Mouse (Mus musculus): ENCODE measurements at regions not wholly inside any gene's neighbourhood (a gene's known extent, or its start where the extent isn't known, plus 50 kb on each side); places are given as distances from the start of the nearest gene placed in this dataset.
"Not testable (repeated sequence)": the region's sequence is repeated elsewhere in the genome, so short reads cannot be mapped to it uniquely, and the experiment has no call there.

- Histone ChIP-seq H3K9ac (ENCODE audit: low read length) (no peak overlapping the region), H3K9me3 (replicated peaks; ENCODE audit: control insufficient read depth, low read length) (no peaks in the 10 kb centered on the region), H3K4me3 (ENCODE audit: low read length) (no peak overlapping the region), H3K36me3 (ENCODE audit: control insufficient read depth, insufficient read depth) (no peaks in the 10 kb centered on the region), H3K4me2 (ENCODE audit: low read depth, low read length) (no peak overlapping the region), H3K4me1 (ENCODE audit: control insufficient read depth, insufficient read depth, low read length) (no peaks in the 10 kb centered on the region), H3K27me3 (ENCODE audit: control insufficient read depth, insufficient read depth, low read length) (no peaks in the 10 kb centered on the region), H3K27ac (ENCODE audit: low read length) (no peak overlapping the region)
- ATAC-seq (replicated peaks; ENCODE audit: extremely low read depth, insufficient read depth, low FRiP score), result no peak
- 71% methylated on average over 1 of the region's 1 CpGs for WGBS
These were observed 316.9 kb downstream of the Tox3 start for GRCm38 (mm10) chr8:90031220-90031619.

- not testable (repeated sequence) for H3K9ac ChIP-seq (ENCODE audit: low read length); ATAC-seq (replicated peaks; ENCODE audit: extremely low read depth, insufficient read depth, low FRiP score); H3K9me3 ChIP-seq (replicated peaks; ENCODE audit: control insufficient read depth, low read length); H3K36me3 ChIP-seq (ENCODE audit: control insufficient read depth, insufficient read depth); H3K4me2 ChIP-seq (ENCODE audit: low read depth, low read length); H3K4me3 ChIP-seq (ENCODE audit: low read length); H3K4me1 ChIP-seq (ENCODE audit: control insufficient read depth, insufficient read depth, low read length); H3K27ac ChIP-seq (ENCODE audit: low read length); H3K27me3 ChIP-seq (ENCODE audit: control insufficient read depth, insufficient read depth, low read length)
- 27% methylated on average over 1 of the region's 1 CpGs for WGBS
These were observed 330.2 kb downstream of the Tox3 start for GRCm38 (mm10) chr8:90017958-90018357.

- Histone ChIP-seq H3K9me3 (replicated peaks; ENCODE audit: control insufficient read depth, low read length) (no peaks in the 10 kb centered on the region), H3K36me3 (ENCODE audit: control insufficient read depth, insufficient read depth) (no peaks in the 10 kb centered on the region), H3K27ac (ENCODE audit: low read length) (peak overlapping the region; percentile 87), H3K4me2 (ENCODE audit: low read depth, low read length) (no peak overlapping the region), H3K9ac (ENCODE audit: low read length) (no peak overlapping the region), H3K27me3 (ENCODE audit: control insufficient read depth, insufficient read depth, low read length) (no peaks in the 10 kb centered on the region), H3K4me3 (ENCODE audit: low read length) (no peak overlapping the region), H3K4me1 (ENCODE audit: control insufficient read depth, insufficient read depth, low read length) (peaks cover 19% of the 10 kb centered on the region)
- peak; percentile 96 for ATAC-seq (replicated peaks; ENCODE audit: extremely low read depth, insufficient read depth, low FRiP score)
- WGBS, result 16% methylated on average over 2 of the region's 2 CpGs
These were observed 334.4 kb downstream of the Tox3 start for GRCm38 (mm10) chr8:90013755-90014154.

- 62% methylated on average over 6 of the region's 6 CpGs for WGBS
- ATAC-seq (replicated peaks; ENCODE audit: extremely low read depth, insufficient read depth, low FRiP score), result no peak
- Histone ChIP-seq H3K4me1 (ENCODE audit: control insufficient read depth, insufficient read depth, low read length) (peaks cover 15% of the 10 kb centered on the region), H3K4me3 (ENCODE audit: low read length) (no peak overlapping the region), H3K9me3 (replicated peaks; ENCODE audit: control insufficient read depth, low read length) (peaks cover 2% of the 10 kb centered on the region; the same call in 1 of the 2 replicates), H3K27ac (ENCODE audit: low read length) (peak overlapping the region; percentile 80), H3K27me3 (ENCODE audit: control insufficient read depth, insufficient read depth, low read length) (no peaks in the 10 kb centered on the region), H3K4me2 (ENCODE audit: low read depth, low read length) (no peak overlapping the region), H3K9ac (ENCODE audit: low read length) (no peak overlapping the region), H3K36me3 (ENCODE audit: control insufficient read depth, insufficient read depth) (no peaks in the 10 kb centered on the region)
These were observed 336.3 kb downstream of the Tox3 start for GRCm38 (mm10) chr8:90011682-90012409.

- Histone ChIP-seq H3K36me3 (ENCODE audit: control insufficient read depth, insufficient read depth) (no peaks in the 10 kb centered on the region), H3K9me3 (replicated peaks; ENCODE audit: control insufficient read depth, low read length) (peaks cover 3% of the 10 kb centered on the region; the same call in 1 of the 2 replicates), H3K4me1 (ENCODE audit: control insufficient read depth, insufficient read depth, low read length) (peaks cover 15% of the 10 kb centered on the region), H3K4me2 (ENCODE audit: low read depth, low read length) (no peak overlapping the region), H3K27ac (ENCODE audit: low read length) (no peak overlapping the region), H3K4me3 (ENCODE audit: low read length) (no peak overlapping the region), H3K27me3 (ENCODE audit: control insufficient read depth, insufficient read depth, low read length) (no peaks in the 10 kb centered on the region), H3K9ac (ENCODE audit: low read length) (no peak overlapping the region)
- 72% methylated on average over 1 of the region's 1 CpGs for WGBS
- ATAC-seq (replicated peaks; ENCODE audit: extremely low read depth, insufficient read depth, low FRiP score), result no peak
These were observed 338.7 kb downstream of the Tox3 start for GRCm38 (mm10) chr8:90009431-90009830.

- H3K9me3 ChIP-seq (replicated peaks; ENCODE audit: control insufficient read depth, low read length), result peaks cover 3% of the 10 kb centered on the region; the same call in 1 of the 2 replicates
- no peak overlapping the region for H3K4me2 ChIP-seq (ENCODE audit: low read depth, low read length)
- no peak overlapping the region for H3K27ac ChIP-seq (ENCODE audit: low read length)
- no peak overlapping the region for H3K9ac ChIP-seq (ENCODE audit: low read length)
- H3K27me3 ChIP-seq (ENCODE audit: control insufficient read depth, insufficient read depth, low read length), result no peaks in the 10 kb centered on the region
- no peak for ATAC-seq (replicated peaks; ENCODE audit: extremely low read depth, insufficient read depth, low FRiP score)
- no peak overlapping the region for H3K4me3 ChIP-seq (ENCODE audit: low read length)
- H3K4me1 ChIP-seq (ENCODE audit: control insufficient read depth, insufficient read depth, low read length), result no peaks in the 10 kb centered on the region; the same call in 1 of the 2 replicates
- WGBS, result 40% methylated on average over 15 of the region's 15 CpGs
- H3K36me3 ChIP-seq (ENCODE audit: control insufficient read depth, insufficient read depth), result no peaks in the 10 kb centered on the region
These were observed 347.1 kb downstream of the Tox3 start for GRCm38 (mm10) chr8:90000899-90001640.

- Histone ChIP-seq H3K27me3 (ENCODE audit: control insufficient read depth, insufficient read depth, low read length) (no peaks in the 10 kb centered on the region), H3K9me3 (replicated peaks; ENCODE audit: control insufficient read depth, low read length) (no peaks in the 10 kb centered on the region), H3K9ac (ENCODE audit: low read length) (no peak overlapping the region), H3K4me3 (ENCODE audit: low read length) (no peak overlapping the region), H3K36me3 (ENCODE audit: control insufficient read depth, insufficient read depth) (no peaks in the 10 kb centered on the region), H3K27ac (ENCODE audit: low read length) (peak overlapping the region; percentile 85), H3K4me2 (ENCODE audit: low read depth, low read length) (no peak overlapping the region), H3K4me1 (ENCODE audit: control insufficient read depth, insufficient read depth, low read length) (peaks cover 9% of the 10 kb centered on the region)
- 41% methylated on average over 4 of the region's 4 CpGs for WGBS
- peak; percentile 97 for ATAC-seq (replicated peaks; ENCODE audit: extremely low read depth, insufficient read depth, low FRiP score)
These were observed 354.4 kb downstream of the Tox3 start for GRCm38 (mm10) chr8:89993743-89994142.

- 88% methylated on average over 2 of the region's 2 CpGs for WGBS
- H3K36me3 ChIP-seq (ENCODE audit: control insufficient read depth, insufficient read depth), result no peaks in the 10 kb centered on the region
- ATAC-seq (replicated peaks; ENCODE audit: extremely low read depth, insufficient read depth, low FRiP score), result no peak
- no peaks in the 10 kb centered on the region for H3K4me1 ChIP-seq (ENCODE audit: control insufficient read depth, insufficient read depth, low read length)
- H3K9ac ChIP-seq (ENCODE audit: low read length), result no peak overlapping the region
- H3K27me3 ChIP-seq (ENCODE audit: control insufficient read depth, insufficient read depth, low read length), result no peaks in the 10 kb centered on the region
- no peak overlapping the region for H3K27ac ChIP-seq (ENCODE audit: low read length)
- H3K9me3 ChIP-seq (replicated peaks; ENCODE audit: control insufficient read depth, low read length), result 0 out of 2 replicates have a peak, but pooled peaks cover 2% of the 10 kb centered on the region
- H3K4me3 ChIP-seq (ENCODE audit: low read length), result no peak overlapping the region
- no peak overlapping the region for H3K4me2 ChIP-seq (ENCODE audit: low read depth, low read length)
These were observed 364.3 kb downstream of the Tox3 start for GRCm38 (mm10) chr8:89983859-89984258.

GRCm38 (mm10) chr8:89982551-89982950, 365.6 kb downstream of the Tox3 start:
- ATAC-seq (replicated peaks; ENCODE audit: extremely low read depth, insufficient read depth, low FRiP score), result no peak
- no peaks in the 10 kb centered on the region for H3K27me3 ChIP-seq (ENCODE audit: control insufficient read depth, insufficient read depth, low read length)
- no peaks in the 10 kb centered on the region for H3K36me3 ChIP-seq (ENCODE audit: control insufficient read depth, insufficient read depth)
- no peak overlapping the region for H3K9ac ChIP-seq (ENCODE audit: low read length)
- 76% methylated on average over 2 of the region's 2 CpGs for WGBS
- no peak overlapping the region for H3K4me3 ChIP-seq (ENCODE audit: low read length)
- no peak overlapping the region for H3K4me2 ChIP-seq (ENCODE audit: low read depth, low read length)
- no peaks in the 10 kb centered on the region for H3K4me1 ChIP-seq (ENCODE audit: control insufficient read depth, insufficient read depth, low read length)
- H3K9me3 ChIP-seq (replicated peaks; ENCODE audit: control insufficient read depth, low read length), result 0 out of 2 replicates have a peak, but pooled peaks cover 2% of the 10 kb centered on the region
- no peak overlapping the region for H3K27ac ChIP-seq (ENCODE audit: low read length)
